Mouse (Mus musculus) small intestine, adult 2 months (tissue): ENCODE measurements around the gene Clec3a. TPM values are rescaled to one million over a fixed set of nuclear protein-coding genes. Genes with fewer than 3 reads are reported as not detected.

Source experiments
- H3K27ac ChIP-seq: fragments of 200-500 bp; 2 replicates; pipeline ENCODE4 v1.5.1; 2012; ENCODE audit warnings: low read depth, low read length, control low read depth, inconsistent platforms; ENCODE audit not compliant: insufficient read depth
- H3K27me3 ChIP-seq: fragments of 200-500 bp; 2 replicates; pipeline ENCODE4 v1.6.1; 2012; ENCODE audit warnings: mild to moderate bottlenecking, moderate library complexity, low read length, inconsistent platforms; ENCODE audit not compliant: control insufficient read depth, insufficient read depth
- H3K36me3 ChIP-seq: fragments of 200-500 bp; 2 replicates; pipeline ENCODE4 v1.6.1; 2012; ENCODE audit warnings: mild to moderate bottlenecking, low read length, control low read depth, inconsistent platforms; ENCODE audit not compliant: control insufficient read depth, insufficient read depth
- H3K4me1 ChIP-seq: fragments of 200-500 bp; 2 replicates; pipeline ENCODE4 v1.6.1; 2012; ENCODE audit warnings: low read length, inconsistent platforms, mixed read lengths; ENCODE audit not compliant: control insufficient read depth, insufficient read depth, insufficient read length
- H3K4me3 ChIP-seq: fragments of 200-500 bp; 2 replicates; pipeline ENCODE4 v1.5.1; 2012; ENCODE audit warnings: low read depth, mild to moderate bottlenecking, control low read depth, inconsistent platforms, low read length, moderate library complexity
- CTCF ChIP-seq: fragments of 200-500 bp; IDR thresholded peaks from 2 replicates; pipeline ENCODE4 v1.5.1; 2012; ENCODE audit warnings: low read depth, mild to moderate bottlenecking, control low read depth, inconsistent platforms, low read length, moderate library complexity, mixed read lengths; ENCODE audit not compliant: insufficient replicate concordance, insufficient read length; ENCODE audit errors: extremely low read depth
- POLR2A ChIP-seq: fragments of 200-500 bp; IDR thresholded peaks from 2 replicates; pipeline ENCODE4 v1.6.1; 2012; ENCODE audit warnings: low read depth, mild to moderate bottlenecking, control low read depth, inconsistent platforms, low read length, moderate library complexity
- WGBS: fragments of 180-500 bp; shearing (Covaris S2); methylation state at CpG from one replicate; pipeline ENCODE4 v1.1.7; 2018; 5-methylcytosine and 5-hydroxymethylcytosine counted together
- polyA plus RNA-seq: library from polyadenylated mRNA; depleted of rRNA; stranded (reverse); fragments of >200 nt; gene quantifications from 2 replicates; pipeline ENCODE4 v1.2.3, GENCODE M21; 2012

The Clec3a gene
- polyA plus RNA-seq, 1 experiment: not detected

DNA sequence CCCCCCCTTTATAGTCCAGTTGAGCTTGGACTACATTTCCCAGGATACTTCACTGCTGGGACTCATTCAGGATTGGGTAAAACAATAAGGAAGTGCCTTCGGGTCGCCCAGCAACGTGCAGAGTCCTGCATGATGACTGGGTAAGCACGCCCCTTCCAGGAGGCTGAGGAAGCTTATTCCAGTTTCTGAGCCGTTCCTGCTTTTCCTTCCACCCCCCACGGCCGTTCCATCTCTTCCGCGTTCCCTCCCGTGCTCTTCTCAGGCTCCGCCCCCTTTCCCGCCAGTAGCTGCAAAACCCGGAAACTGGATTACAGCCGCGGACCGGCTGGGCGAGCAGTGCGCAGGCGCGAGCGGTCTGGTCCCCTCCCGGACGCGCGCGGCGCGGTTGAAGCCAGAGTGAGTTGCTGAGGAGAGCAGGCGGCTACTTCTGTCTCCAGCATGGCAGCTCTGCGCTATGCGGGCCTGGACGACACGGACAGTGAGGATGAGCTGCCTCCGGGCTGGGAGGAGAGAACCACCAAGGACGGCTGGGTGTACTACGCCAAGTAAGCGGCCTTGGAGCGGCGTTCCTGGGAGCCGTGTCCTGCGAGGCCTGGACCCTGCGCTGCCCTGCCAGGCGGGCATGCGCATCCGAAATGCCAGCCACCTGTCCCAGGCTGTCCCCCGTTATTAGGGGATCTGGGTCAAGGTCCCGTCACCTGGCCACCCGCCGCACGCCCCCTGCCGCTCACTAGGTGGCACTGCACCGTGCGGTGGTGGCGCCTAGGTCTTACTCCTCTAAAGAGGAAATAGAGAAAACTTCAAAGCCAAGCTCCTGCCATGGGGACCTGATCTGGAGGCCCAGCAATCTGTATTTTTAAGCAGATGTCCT, 21.7 kb downstream of the Clec3a start, which contains the start of gene Wwox:
Wwox (plus strand) TSS at position 322 of the 871 bp plus-strand sequence.
- H3K27ac ChIP-seq: peak within 1 kb of the TSS; percentile 36; the same call in 1 of the 2 replicates
- H3K36me3 ChIP-seq: no peaks in the 10 kb centered on the region
- H3K4me3 ChIP-seq: peak within 1 kb of the TSS; percentile 71
- WGBS: 1% methylated on average over 54 of the region's 54 CpGs
- peak; percentile 86 for TF ChIP-seq CTCF
- peak; percentile 45; the same call in 1 of the 2 replicates for TF ChIP-seq POLR2A
- H3K27me3 ChIP-seq: no peaks in the 10 kb centered on the region
- H3K4me1 ChIP-seq: peaks cover 2% of the 10 kb centered on the region; the same call in 1 of the 2 replicates

DNA sequence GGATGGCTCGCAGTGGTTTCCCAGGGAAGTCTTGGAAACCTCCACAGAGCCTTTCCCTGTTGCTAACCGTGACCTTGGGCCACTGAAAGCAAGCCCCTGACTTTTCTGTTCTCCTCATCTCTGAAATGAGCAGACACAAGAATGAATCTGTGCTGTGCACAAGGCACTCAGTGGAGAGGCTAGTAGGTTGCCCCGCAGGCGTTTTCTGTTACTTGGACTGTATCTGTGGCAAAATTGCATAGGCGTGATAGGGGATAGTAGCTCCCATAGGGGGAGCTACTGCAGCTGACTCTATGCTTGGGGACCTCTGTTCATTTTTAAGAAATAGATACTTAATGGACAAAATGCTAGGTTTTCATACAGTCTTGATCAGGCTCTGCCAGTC, 22.3 kb downstream of the Clec3a start:
- Histone ChIP-seq H3K27me3 (no peaks in the 10 kb centered on the region), H3K4me1 (peaks cover 2% of the 10 kb centered on the region; the same call in 1 of the 2 replicates), H3K4me3 (peak overlapping the region; percentile 71), H3K27ac (no peak overlapping the region), H3K36me3 (peaks cover 3% of the 10 kb centered on the region; the same call in 1 of the 2 replicates)
- 12% methylated on average over 5 of the region's 5 CpGs for WGBS
- TF ChIP-seq POLR2A: no peak
- TF ChIP-seq CTCF: no peak

DNA sequence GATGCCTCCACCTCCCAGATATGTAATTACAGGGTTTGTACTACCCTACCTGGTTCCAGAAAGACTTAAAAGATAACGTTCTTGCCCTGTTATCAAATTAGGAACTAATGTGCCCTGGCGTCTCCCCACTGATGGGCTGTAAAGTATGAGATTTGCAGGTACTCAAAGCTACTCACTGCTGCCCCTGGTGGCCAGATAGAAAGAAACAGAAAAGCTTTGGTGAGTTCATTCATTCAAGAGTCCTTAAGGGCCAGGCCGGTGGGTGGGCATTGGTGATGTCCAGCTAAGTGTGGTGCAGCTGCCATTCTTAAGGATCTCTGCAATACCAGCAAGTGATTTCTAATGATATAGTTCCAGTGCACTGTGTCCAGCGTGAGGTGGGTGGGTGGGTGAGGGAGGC, 23.7 kb downstream of the Clec3a start:
- H3K36me3 ChIP-seq: peaks cover 7% of the 10 kb centered on the region
- H3K4me3 ChIP-seq: no peak overlapping the region
- peaks cover 2% of the 10 kb centered on the region; the same call in 1 of the 2 replicates for H3K4me1 ChIP-seq
- 64% methylated on average over 4 of the region's 4 CpGs for WGBS
- TF ChIP-seq CTCF (peak; percentile 60; the same call in 1 of the 2 replicates), POLR2A (no peak)
- no peak overlapping the region for H3K27ac ChIP-seq
- H3K27me3 ChIP-seq: no peaks in the 10 kb centered on the region

DNA sequence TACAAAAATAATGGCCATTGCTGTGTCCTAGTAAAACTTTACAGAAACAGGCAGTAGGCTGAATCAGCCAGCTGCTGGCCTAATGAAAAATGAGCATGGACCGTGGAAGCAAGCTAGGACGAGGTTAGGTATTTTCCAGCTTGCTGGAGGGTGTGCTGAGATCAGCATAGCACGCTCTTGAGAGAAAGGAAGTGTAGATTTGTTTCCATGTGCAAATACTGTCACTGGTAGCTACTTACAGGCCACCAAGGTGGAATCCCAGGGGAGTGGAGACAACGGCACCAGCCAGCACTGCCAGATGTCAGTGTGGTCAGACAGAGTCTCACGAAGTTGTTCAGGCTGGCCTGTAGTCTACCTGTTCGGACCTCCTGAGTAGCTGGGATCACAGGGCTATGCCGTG, 29.0 kb downstream of the Clec3a start:
- Histone ChIP-seq H3K4me1 (no peaks in the 10 kb centered on the region), H3K36me3 (peaks cover 20% of the 10 kb centered on the region), H3K27ac (no peak overlapping the region), H3K27me3 (no peaks in the 10 kb centered on the region), H3K4me3 (no peak overlapping the region)
- TF ChIP-seq POLR2A (no peak), CTCF (no peak)
- WGBS: 86% methylated on average over 7 of the region's 7 CpGs

DNA sequence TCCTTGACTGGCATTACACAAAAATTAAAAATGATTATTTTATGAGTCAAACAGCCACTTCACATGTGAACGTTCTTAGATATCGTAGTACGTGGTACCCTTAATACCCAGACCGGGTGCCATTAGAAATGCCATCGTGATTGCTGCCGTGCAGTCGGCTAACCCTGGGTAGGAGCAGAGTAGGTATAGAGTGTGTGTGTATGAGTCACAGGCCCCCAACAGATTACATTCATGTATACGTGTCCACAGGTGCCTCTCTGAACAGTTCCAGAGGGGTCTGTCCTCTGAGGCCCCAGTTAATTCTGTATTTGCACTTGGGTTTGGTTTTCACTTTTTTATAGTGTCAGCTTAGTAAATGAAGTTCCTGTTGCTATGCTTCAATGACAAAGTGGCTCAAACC, 34.4 kb downstream of the Clec3a start:
- 87% methylated on average over 8 of the region's 8 CpGs for WGBS

DNA sequence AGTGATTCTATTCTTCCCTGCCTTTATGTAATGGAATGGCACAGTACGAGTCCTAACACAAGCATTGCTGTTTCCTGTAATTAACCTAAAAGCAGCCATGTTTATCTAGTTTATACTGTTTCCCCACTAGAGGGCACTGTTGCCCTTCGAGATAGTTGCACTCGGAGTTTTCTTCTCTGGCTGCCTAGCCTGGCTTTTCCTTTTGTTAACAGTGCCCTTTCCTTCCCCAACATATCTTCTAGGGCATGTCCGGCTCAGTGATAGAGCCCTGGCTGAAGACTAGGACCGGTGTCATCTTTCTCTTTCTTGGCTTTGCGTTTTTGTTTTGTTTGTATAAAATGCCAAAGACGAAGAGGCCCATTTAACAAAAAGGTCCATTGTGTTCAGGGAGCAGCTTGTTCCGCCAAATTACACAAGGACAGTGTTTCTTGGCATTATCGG, 34.9 kb downstream of the Clec3a start:
- Histone ChIP-seq H3K4me3 (no peak overlapping the region), H3K36me3 (peaks cover 13% of the 10 kb centered on the region), H3K4me1 (no peaks in the 10 kb centered on the region), H3K27ac (no peak overlapping the region), H3K27me3 (no peaks in the 10 kb centered on the region)
- 12% methylated on average over 9 of the region's 9 CpGs for WGBS
- peak; percentile 52; the same call in 1 of the 2 replicates for TF ChIP-seq CTCF
- TF ChIP-seq POLR2A: no peak

More for the DNA sequence above, 34.4 kb downstream of the Clec3a start:
- no peak overlapping the region for H3K4me3 ChIP-seq
- TF ChIP-seq CTCF (no peak), POLR2A (no peak)
- H3K27me3 ChIP-seq: no peaks in the 10 kb centered on the region
- peaks cover 13% of the 10 kb centered on the region for H3K36me3 ChIP-seq
- H3K4me1 ChIP-seq: no peaks in the 10 kb centered on the region
- H3K27ac ChIP-seq: no peak overlapping the region

DNA sequence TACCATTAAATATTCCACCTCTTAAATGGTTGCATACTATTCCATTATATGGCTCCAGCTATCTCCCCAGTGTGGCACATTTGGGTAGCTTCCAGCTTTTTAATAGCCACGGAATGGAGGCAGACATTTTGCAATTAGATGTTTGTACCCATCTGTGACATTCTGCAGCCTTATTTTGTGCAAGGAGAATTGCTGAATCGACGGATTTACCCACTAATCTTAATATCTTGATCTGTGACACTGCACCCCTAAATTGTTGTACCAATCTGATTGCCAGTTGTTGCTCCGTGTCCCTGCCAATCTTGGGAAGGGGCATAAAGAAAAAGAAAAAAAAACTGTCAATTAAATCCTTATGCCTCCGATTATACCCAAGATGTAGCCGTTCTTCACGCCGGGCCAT, 37.4 kb downstream of the Clec3a start:
- Histone ChIP-seq H3K27ac (no peak overlapping the region), H3K27me3 (no peaks in the 10 kb centered on the region), H3K4me1 (no peaks in the 10 kb centered on the region), H3K4me3 (no peak overlapping the region), H3K36me3 (peaks cover 6% of the 10 kb centered on the region; the same call in 1 of the 2 replicates)
- 88% methylated on average over 8 of the region's 8 CpGs for WGBS
- TF ChIP-seq POLR2A (no peak), CTCF (no peak)
